ENCODE assay signal across 25 mouse cellular contexts in the genomic region with DNA sequence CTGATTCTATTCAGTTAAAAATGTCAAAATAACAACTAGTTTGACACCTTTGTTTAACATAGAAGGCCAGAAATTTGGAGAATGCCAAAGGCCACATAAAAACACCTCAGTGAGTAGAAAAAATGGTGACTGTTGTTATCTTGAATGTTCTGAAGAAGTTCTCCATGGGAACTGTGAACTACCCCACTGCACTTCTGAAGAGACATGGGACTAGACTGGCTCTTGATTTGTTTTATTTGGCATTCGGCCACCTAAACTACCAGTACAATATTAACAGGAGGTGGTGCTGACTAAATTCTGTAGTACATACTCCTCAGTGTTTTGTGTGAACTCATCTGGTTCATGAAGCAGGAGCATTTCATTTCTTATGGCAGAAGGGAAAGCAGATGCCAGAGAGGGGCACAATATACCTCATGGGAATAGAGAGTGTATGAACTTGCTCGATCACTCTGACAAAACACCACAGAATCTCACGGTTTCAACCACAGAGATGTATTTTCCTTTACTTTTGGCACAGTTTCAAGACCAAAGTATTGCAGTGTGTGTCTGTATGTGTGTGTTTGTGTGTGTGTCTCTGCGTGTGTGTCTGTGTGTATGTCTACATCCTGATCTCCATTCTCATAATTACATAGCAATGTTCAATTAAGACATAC.
A peak's percentile ranks its signal among the peaks of the same experiment; 100 is the strongest.
DNase-seq lines count a peak whose midpoint lies in the region; ATAC-seq and TF ChIP-seq lines count a peak whose summit lies in the region.
"Had no signal": no experiment of that assay in that cellular context is flagged by ENCODE, and none has a peak within 500 bp of the region (broad histone marks: within the 10 kb centered on the region; RNA-seq: fewer than 3 reads in every experiment).

No protein-coding gene starts in this region.

- H3K9ac ChIP-seq in liver, embryonic 16.5 days (ENCODE audit: low read depth, low read length), result no peak overlapping the region
- H3K9ac ChIP-seq in liver, embryonic 11.5 days (ENCODE audit: low read depth, low read length), result no peak overlapping the region
- H3K9ac ChIP-seq: embryonic facial prominence, embryonic 15.5 days; heart, embryonic 15.5 days; hindbrain, embryonic 15.5 days; limb, embryonic 13.5 days; neural tube, embryonic 12.5 days had no signal

- no peak overlapping the region for H3K4me3 ChIP-seq in kidney, adult 2 months (ENCODE audit: insufficient read depth, low read depth, low read length)
- no peak overlapping the region for H3K4me3 ChIP-seq in liver, embryonic 16.5 days (ENCODE audit: low read depth, low read length)
- H3K4me3 ChIP-seq in liver, embryonic 11.5 days (ENCODE audit: low read depth, low read length), result no peak overlapping the region
- H3K4me3 ChIP-seq: embryonic facial prominence, embryonic 15.5 days; gastrocnemius, adult 2 months; heart, embryonic 15.5 days; hindbrain, embryonic 15.5 days; limb, embryonic 13.5 days; neural tube, embryonic 12.5 days had no signal

- no peak for TF ChIP-seq CTCF in kidney, adult 2 months (conservative IDR thresholded peaks at IDR 0.05; ENCODE audit: insufficient read depth, insufficient read length, low read depth, low read length)

- no peaks in the 10 kb centered on the region for H3K4me1 ChIP-seq in kidney, adult 2 months (ENCODE audit: control insufficient read depth, insufficient read depth, low read length)
- no peaks in the 10 kb centered on the region for H3K4me1 ChIP-seq in liver, embryonic 16.5 days (ENCODE audit: control insufficient read depth, low read depth, low read length)
- no peaks in the 10 kb centered on the region for H3K4me1 ChIP-seq in liver, embryonic 11.5 days (replicated peaks; ENCODE audit: control insufficient read depth, insufficient read depth, low read length)
- H3K4me1 ChIP-seq: embryonic facial prominence, embryonic 15.5 days; heart, embryonic 15.5 days; limb, embryonic 13.5 days; neural tube, embryonic 12.5 days had no signal

- no peak overlapping the region for H3K27ac ChIP-seq in kidney, adult 2 months (ENCODE audit: insufficient read depth, low read depth, low read length)
- no peak overlapping the region for H3K27ac ChIP-seq in liver, embryonic 16.5 days (ENCODE audit: low read length)
- no peak overlapping the region for H3K27ac ChIP-seq in liver, embryonic 11.5 days (ENCODE audit: low read depth, low read length)
- H3K27ac ChIP-seq: embryonic facial prominence, embryonic 15.5 days; gastrocnemius, adult 2 months; heart, embryonic 15.5 days; hindbrain, embryonic 15.5 days; limb, embryonic 13.5 days; neural tube, embryonic 12.5 days had no signal

- H3K4me2 ChIP-seq in liver, embryonic 16.5 days (ENCODE audit: low read depth, low read length), result no peak overlapping the region
- no peak overlapping the region for H3K4me2 ChIP-seq in liver, embryonic 11.5 days
- H3K4me2 ChIP-seq: embryonic facial prominence, embryonic 15.5 days; heart, embryonic 15.5 days; hindbrain, embryonic 15.5 days; limb, embryonic 13.5 days; neural tube, embryonic 12.5 days had no signal

- no peaks in the 10 kb centered on the region for H3K27me3 ChIP-seq in kidney, adult 2 months (replicated peaks; ENCODE audit: control insufficient read depth, insufficient read depth, low read length)
- H3K27me3 ChIP-seq in liver, embryonic 16.5 days (ENCODE audit: control insufficient read depth, insufficient read depth, low read depth, low read length), result no peaks in the 10 kb centered on the region
- no peaks in the 10 kb centered on the region for H3K27me3 ChIP-seq in liver, embryonic 11.5 days (replicated peaks; ENCODE audit: control insufficient read depth, insufficient read depth, low read length)
- H3K27me3 ChIP-seq: embryonic facial prominence, embryonic 15.5 days; heart, embryonic 15.5 days; hindbrain, embryonic 15.5 days; limb, embryonic 13.5 days; neural tube, embryonic 12.5 days had no signal

- no peaks in the 10 kb centered on the region for H3K9me3 ChIP-seq in liver, embryonic 16.5 days (replicated peaks; ENCODE audit: control insufficient read depth, low read length)
- H3K9me3 ChIP-seq in liver, embryonic 11.5 days (ENCODE audit: control insufficient read depth, low read length), result no peaks in the 10 kb centered on the region
- H3K9me3 ChIP-seq: embryonic facial prominence, embryonic 15.5 days; G1E; heart, embryonic 15.5 days; hindbrain, embryonic 15.5 days; limb, embryonic 13.5 days; neural tube, embryonic 12.5 days had no signal

- peak; percentile 56 for DNase-seq in kidney, adult 2 months
- no peak for DNase-seq in kidney, postnatal 10 days
- no peak for DNase-seq in liver, embryonic 11.5 days (ENCODE audit: low spot score)
- DNase-seq in MN1 (ENCODE audit: low spot score), result peak; percentile 32
- DNase-seq in lung, postnatal 10 days, result peak; percentile 13
- DNase-seq in cerebellum, adult 11 months, result no peak
- no peak for DNase-seq in adrenal gland, postnatal 25 days
- DNase-seq: adrenal gland, postnatal 10 days; cerebellum, adult 9-11 months; gastrocnemius, adult 2 months; heart, postnatal 36 days; layer of hippocampus, postnatal 36 days; midbrain, embryonic 14.5 days; retina, postnatal 1 day; right cerebral cortex, postnatal 25 days; spleen, adult 18-20 months had no signal

- 0 out of 2 replicates have a peak, but pooled peaks have one; percentile 41 for ATAC-seq in liver, embryonic 16.5 days (ENCODE audit: low read depth)
- no peak for ATAC-seq in liver, embryonic 11.5 days (replicated peaks; ENCODE audit: low FRiP score)
- ATAC-seq: activated CD4-positive, CD25-positive, alpha-beta regulatory T cell, adult 4 months; forebrain, embryonic 14.5 days had no signal

- 49% methylated on average over 4 of the region's 4 CpGs for WGBS in kidney, adult 2 months
- 45% methylated on average over 4 of the region's 4 CpGs for WGBS in liver, embryonic 16.5 days (ENCODE audit: insufficient replicate concordance)
- WGBS in liver, embryonic 11.5 days, result 80% methylated on average over 4 of the region's 4 CpGs

- no peak for TF ChIP-seq POLR2A in kidney, adult 2 months (IDR thresholded peaks at IDR 0.05; ENCODE audit: low read depth, low read length)

- H3K36me3 ChIP-seq in kidney, adult 2 months (ENCODE audit: control insufficient read depth, insufficient read depth, low read length), result no peaks in the 10 kb centered on the region
- no peaks in the 10 kb centered on the region for H3K36me3 ChIP-seq in liver, embryonic 16.5 days (ENCODE audit: control insufficient read depth, insufficient read depth)
- no peaks in the 10 kb centered on the region for H3K36me3 ChIP-seq in liver, embryonic 11.5 days (ENCODE audit: control insufficient read depth, insufficient read depth, low read length)
- H3K36me3 ChIP-seq: embryonic facial prominence, embryonic 15.5 days; G1E; heart, embryonic 15.5 days; hindbrain, embryonic 15.5 days; limb, embryonic 13.5 days; neural tube, embryonic 12.5 days had no signal

Comparison
In these comparisons a context has a peak if more than half of its experiments do, and no peak if none do; other contexts are left out.
1. DNase-seq: peak in kidney, adult 2 months (single experiment), MN1 (single experiment) and lung, postnatal 10 days (single experiment); none in kidney, postnatal 10 days (single experiment), liver, embryonic 11.5 days (single experiment), cerebellum, adult 11 months (single experiment) and adrenal gland, postnatal 25 days (single experiment).